Mouse (Mus musculus): ENCODE measurements around the gene Atxn1l. TPM values are rescaled to one million over a fixed set of nuclear protein-coding genes. Genes with fewer than 3 reads are reported as not detected.
A peak's percentile ranks its signal among the peaks of the same experiment; 100 is the strongest.

The Atxn1l gene
- total RNA-seq, 2 experiments from 2014 or later: 34.8 to 39.1 TPM

DNA sequence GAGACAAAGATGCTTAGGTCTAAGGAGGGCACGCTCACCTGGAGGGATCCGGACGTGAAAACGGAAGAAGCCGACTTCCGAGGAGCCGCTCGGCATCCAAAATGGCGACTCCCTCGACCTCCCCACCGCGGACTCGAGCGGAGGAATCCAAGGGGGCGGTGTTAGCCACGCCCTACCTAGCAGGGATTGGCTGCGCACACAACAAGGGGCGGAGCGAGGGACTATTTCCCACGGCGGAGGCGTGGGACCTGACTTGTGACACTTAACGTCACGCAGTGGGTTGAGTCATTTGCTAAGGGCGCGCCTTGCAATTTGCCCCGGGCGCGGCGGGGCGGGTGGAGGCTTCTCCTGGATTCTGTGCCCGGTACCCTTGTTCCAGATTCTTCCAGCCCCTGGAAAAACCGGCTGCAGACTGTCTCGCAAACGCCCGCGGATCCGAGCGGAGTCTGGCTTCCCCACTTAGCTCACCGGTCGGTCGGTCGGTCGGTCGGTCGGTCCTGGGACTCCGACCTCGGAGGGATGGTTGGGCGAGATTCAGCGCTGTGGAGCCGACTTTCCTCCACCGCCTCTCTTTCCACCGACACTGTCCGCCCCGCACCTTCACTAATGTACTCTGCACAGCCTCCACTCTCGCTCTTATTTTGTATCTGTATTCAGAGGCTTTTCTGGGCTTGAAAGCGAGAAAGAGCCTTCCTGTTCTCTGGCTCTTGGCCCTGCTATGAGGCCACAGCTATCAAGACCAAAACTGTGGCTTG is 44.2 kb downstream of the Atxn1l start, which contains the start of gene Ist1:
Gene Ist1 (minus strand): TSS at position 115 of the 755 bp plus-strand sequence.
- intact Hi-C loops (cut with DNase I): loop anchor here (1.0 to 2.0 kb wide), 3 partner anchors 12 to 85 kb away; partner anchors contain the start of genes Ap1g1, Dhodh and Zfp821

DNA sequence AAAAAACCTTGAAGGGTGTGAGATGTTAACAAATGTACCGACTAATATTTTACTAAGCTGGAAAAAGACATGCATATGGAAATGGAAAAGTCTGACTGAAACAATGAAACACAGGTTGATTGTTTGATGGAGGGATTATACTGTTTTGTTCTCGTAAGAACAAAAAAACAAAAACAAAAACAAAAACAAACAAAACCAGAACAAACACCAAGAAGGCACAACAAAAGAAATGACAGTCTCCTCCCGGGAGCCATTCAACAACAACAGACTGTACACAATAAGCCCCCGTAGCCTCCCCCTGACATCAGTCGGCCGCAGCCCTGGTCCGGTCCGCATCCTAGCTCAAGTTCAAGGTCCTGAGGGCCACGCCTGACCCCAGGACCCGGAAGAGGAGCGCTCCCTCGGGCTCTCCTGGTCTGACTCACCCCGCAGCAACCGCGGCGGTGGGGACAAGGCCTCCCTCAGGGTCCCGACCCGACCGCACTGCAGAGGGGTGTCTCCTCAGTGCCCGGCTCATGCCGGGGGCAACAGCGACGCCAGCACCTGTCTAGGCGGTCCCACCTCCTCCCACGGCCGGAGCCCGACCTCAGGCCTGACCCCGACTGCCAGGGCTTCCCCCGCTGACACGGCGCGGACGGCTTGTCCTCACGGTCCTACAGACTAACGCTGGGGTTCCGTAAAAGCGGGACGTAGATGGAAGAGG is 44.9 kb downstream of the Atxn1l start:
- DNase-seq (ENCODE audit: extremely low spot score in 1 of 2, low spot score in 2 of 2): peak in 1 of 2 experiments; percentile 43
- intact Hi-C loops (cut with DNase I): loop anchor here (1.0 to 2.0 kb wide), 3 partner anchors 13 to 86 kb away; partner anchors contain the start of genes Ap1g1, Dhodh and Zfp821
- TF ChIP-seq CTCF (IDR thresholded peaks at IDR 0.05): no peak
- H3K27ac ChIP-seq: peak overlapping the region; percentile 94
- peak overlapping the region; percentile 89 for H3K4me3 ChIP-seq

More for the DNA sequence above, 44.2 kb downstream of the Atxn1l start, which contains the start of gene Ist1:
- Histone ChIP-seq H3K27ac (peak within 1 kb of the TSS; percentile 94), H3K4me3 (peak within 1 kb of the TSS; percentile 89)
- TF ChIP-seq CTCF (IDR thresholded peaks at IDR 0.05): no peak
- DNase-seq (ENCODE audit: extremely low spot score in 1 of 2, low spot score in 2 of 2): peak; percentile 95 to 98

DNA sequence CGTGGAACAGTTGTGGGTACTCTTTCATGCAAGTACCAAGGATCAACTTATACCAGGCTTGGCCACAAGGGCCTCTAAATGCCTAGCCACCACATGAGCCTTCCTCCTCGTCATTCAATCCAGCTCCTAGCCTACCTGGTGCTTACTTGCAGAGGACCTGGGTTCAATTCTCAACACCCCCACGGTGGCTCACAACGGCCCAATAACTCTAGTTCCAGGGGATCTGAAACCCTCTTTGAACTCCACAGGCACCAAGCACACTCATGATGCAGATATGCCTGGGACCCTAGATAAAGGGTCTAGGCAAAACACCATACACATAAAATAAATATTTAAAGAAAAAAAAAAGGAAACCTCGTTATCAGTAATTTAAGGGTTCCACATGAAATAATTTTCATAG is 45.8 kb downstream of the Atxn1l start:
- H3K27ac ChIP-seq: no peak overlapping the region
- intact Hi-C loops (cut with DNase I): loop anchor here (2.0 kb wide), 1 partner anchor 83 kb away; the partner anchor contains the start of gene Dhodh
- no peak for DNase-seq (ENCODE audit: extremely low spot score in 1 of 2, low spot score in 2 of 2)
- peak; percentile 40 for TF ChIP-seq CTCF (IDR thresholded peaks at IDR 0.05)
- peak overlapping the region; percentile 89 for H3K4me3 ChIP-seq

DNA sequence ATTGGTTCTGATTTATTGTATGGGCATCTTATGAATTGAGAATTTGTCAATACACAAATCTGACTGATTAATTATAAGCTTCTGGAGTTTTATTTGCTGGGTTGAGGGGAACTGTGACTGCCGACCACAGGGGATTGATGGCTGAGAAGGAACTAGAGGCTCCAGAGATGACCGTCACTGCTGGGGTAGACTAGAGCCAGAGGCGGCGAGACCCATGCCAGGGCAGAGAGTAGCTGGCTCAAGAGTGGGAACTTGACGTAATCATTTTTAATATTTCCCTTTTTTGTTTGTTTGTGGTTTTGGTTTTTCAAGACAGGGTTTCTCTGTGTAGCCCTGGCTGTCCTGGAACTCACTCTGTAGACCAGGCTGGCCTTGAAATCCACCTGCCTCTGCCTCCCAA is 50.3 kb downstream of the Atxn1l start:
- no peak overlapping the region for H3K4me3 ChIP-seq
- H3K27ac ChIP-seq: no peak overlapping the region
- TF ChIP-seq CTCF (IDR thresholded peaks at IDR 0.05): no peak
- intact Hi-C loops (cut with DNase I): no loop called here
- DNase-seq (ENCODE audit: extremely low spot score in 1 of 2, low spot score in 2 of 2): no peak

DNA sequence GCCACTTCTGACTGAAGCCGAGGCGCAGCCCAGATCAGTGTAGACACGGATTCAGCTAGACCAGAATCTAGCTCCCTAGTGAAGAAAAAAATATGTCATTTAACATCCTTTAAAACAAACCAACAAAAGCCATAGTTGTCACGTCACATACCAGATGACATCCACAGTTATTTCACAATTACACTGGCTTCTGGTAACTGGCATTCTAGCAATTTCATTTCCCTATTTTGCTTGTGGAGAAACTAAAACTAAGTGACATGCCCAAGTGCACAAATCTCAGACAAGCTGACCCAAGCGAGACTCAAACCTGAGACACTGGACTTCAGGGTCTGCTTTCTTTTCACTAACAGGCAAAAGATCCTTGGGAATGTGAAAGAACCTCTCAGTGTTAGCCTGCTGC is 55.4 kb downstream of the Atxn1l start:
- no peak overlapping the region for H3K27ac ChIP-seq
- no peak overlapping the region for H3K4me3 ChIP-seq
- no peak for TF ChIP-seq CTCF (IDR thresholded peaks at IDR 0.05)
- no peak for DNase-seq (ENCODE audit: extremely low spot score in 1 of 2, low spot score in 2 of 2)
- intact Hi-C loops (cut with DNase I): no loop called here

DNA sequence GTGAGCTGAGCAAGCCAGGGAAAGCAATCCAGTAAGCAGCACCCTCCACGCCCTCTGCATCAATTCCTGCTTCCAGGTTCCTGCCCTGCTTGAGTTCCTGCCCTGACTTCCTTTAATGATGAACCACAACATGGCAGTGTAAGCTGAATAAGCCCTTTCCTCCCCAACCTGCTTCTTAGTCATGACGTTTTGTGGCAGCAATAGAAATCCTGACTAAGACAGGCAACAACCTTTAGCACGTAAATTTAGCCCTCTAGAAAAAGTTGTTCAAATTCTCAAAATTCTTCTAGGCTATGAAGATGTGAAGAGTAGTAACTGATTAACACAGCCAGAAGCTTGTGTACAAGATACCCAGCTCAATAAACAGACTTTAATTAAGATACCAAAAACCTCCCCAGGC is 56.0 kb downstream of the Atxn1l start:
- no peak for TF ChIP-seq CTCF (IDR thresholded peaks at IDR 0.05)
- intact Hi-C loops (cut with DNase I): no loop called here
- no peak for DNase-seq (ENCODE audit: extremely low spot score in 1 of 2, low spot score in 2 of 2)
- no peak overlapping the region for H3K27ac ChIP-seq
- no peak overlapping the region for H3K4me3 ChIP-seq

Other genes starting within 250 kb of the Atxn1l start
- gene Pmfbp1, start 243.7 kb downstream of the Atxn1l start, total RNA-seq (2021): under 1 TPM; 0.32 to 0.42 TPM
- 10 to 100 TPM; 31.0 to 31.1 TPM for gene Dhx38, start 171.9 kb downstream of the Atxn1l start, total RNA-seq (2021)
- gene Txnl4b, start 171.8 kb downstream of the Atxn1l start, total RNA-seq (2021): 10 to 100 TPM; 14.8 to 16.2 TPM
- not detected for gene Hp, start 158.6 kb downstream of the Atxn1l start, total RNA-seq (2021)
- gene Dhodh, start 129.1 kb downstream of the Atxn1l start, total RNA-seq (2021): 10 to 100 TPM; 14.0 to 18.6 TPM
- gene Pkd1l3, start 123.2 kb downstream of the Atxn1l start, total RNA-seq (2021): under 1 TPM; 0.68 to 0.91 TPM
- gene Ist1, start 44.5 kb downstream of the Atxn1l start, total RNA-seq (2021): 10 to 100 TPM; 70.0 to 72.1 TPM
- 10 to 100 TPM; 41.7 to 46.5 TPM for gene Zfp821, start 32.2 kb downstream of the Atxn1l start, total RNA-seq (2021)
- gene Ap1g1, start 40.8 kb upstream of the Atxn1l start, total RNA-seq (2021): 10 to 100 TPM; 80.8 to 85.0 TPM
- gene Phlpp2, start 130.8 kb upstream of the Atxn1l start, total RNA-seq (2021): 10 to 100 TPM; 35.6 to 36.4 TPM
- gene Marveld3, start 224.5 kb upstream of the Atxn1l start, total RNA-seq (2021): under 1 TPM; 0.23 to 0.81 TPM